Mouse (Mus musculus) layer of hippocampus, adult 8-10 months (tissue): ENCODE measurements around the gene Rcc1. TPM values are rescaled to one million over a fixed set of nuclear protein-coding genes. Genes with fewer than 3 reads are reported as not detected.

ENCODE experiments used
- DNase-seq, 2 experiments: peaks; one replicate each; pipeline ENCODE4 v3.0.0; 2022; ENCODE audit warnings: low spot score in 2 of 2
- total RNA-seq, 4 experiments: library from RNA; stranded (reverse); gene quantifications; 2 replicates each; pipeline ENCODE4 v1.2.4; 2022

Rcc1 gene
- total RNA-seq, 4 experiments from 2014 or later = 10.0 to 12.4 (median 11.0) TPM

- no peak for DNase-seq
Measured at GRCm38 (mm10) chr4:132356170-132356569, 2.8 kb upstream of the Rcc1 start.

GRCm38 (mm10) chr4:132355403-132355802 is 2.0 kb upstream of the Rcc1 start:
- no peak for DNase-seq

DNA sequence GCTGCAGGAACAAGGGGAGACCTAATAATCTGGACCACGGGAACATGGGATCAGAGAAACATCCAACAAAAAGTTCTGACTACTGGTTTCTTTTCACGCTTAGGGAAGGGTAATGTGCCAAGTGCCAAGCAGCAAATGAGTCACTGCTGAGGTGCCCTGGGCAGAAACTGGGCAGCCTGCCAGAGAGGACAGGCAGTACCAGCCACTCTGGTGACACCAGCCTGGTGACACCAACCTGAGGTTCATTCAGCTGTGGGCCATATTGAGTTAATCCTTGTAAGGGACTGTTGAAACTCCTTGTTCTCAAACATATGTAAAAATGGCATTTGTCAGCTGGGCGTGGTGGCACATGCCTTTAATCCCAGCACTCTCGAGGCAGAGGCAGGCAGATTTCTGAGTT is 1.2 kb upstream of the Rcc1 start:
- DNase-seq = no peak

- no peak for DNase-seq
Measured at GRCm38 (mm10) chr4:132352739-132353138, 666 bp downstream of the Rcc1 start.

- DNase-seq = no peak
Measured at GRCm38 (mm10) chr4:132351401-132351800, 2.0 kb downstream of the Rcc1 start.

DNA sequence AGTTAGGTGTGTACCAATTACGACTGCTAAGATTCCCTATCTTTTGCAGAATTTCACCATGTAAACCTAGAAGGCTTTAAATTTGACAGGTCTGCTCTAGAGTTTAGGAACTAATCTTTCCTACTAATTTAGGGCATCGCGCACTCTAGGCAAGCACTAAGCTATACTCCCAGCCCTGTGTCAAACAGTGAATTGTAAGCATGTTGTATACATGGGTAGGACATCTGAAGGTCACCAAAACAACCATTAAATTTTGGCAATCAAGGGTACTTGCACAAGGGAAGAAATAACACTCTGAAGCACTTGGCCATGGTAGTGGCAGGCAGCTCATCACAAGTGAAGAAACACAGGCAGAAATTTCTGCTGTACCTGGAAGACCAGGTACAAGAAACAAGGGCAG is 2.6 kb downstream of the Rcc1 start:
- no peak for DNase-seq

GRCm38 (mm10) chr4:132350123-132350740 is 3.2 kb downstream of the Rcc1 start:
- DNase-seq = no peak

- no peak for DNase-seq
Measured at GRCm38 (mm10) chr4:132349495-132350122, 3.8 kb downstream of the Rcc1 start.

DNA sequence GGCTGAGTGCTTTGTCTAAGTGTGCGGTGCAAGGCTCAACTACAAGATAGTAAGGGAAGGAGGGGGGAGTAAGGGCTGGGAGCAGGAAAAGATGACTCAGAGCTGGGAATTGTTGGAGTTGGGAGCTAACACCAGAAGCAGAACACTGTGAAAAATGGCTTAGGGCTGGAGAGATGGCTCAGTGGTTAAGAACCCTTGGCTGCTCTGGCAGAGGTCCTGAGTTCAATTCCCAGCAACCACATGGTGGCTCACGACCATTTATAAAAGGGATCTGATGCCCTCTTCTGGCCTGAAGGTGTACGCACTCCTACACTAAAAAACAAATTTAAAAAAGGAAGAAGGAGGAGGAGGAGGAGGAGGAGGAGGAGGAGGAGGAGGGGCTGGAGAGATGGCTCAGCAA is 6.7 kb downstream of the Rcc1 start:
- no peak for DNase-seq

- no peak for DNase-seq
Measured at GRCm38 (mm10) chr4:132346261-132346660, 7.1 kb downstream of the Rcc1 start.

DNA sequence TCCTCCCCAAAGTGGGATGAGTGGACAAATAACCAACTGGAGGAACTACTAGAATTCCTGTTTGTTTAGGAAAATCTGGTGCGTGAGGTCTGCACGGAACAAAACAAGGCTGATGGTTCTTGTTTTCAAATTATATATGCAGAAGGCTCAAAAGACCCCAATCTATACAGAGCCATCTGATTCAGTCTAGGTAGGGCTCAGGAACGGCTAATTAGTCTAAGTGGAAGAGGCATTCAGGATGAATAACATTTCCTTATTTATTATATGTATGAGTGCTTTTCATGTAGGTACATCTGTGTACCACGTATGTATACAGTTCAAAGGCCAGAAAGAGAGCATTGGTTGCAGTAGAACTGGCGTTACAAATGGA is 7.6 kb downstream of the Rcc1 start:
- no peak for DNase-seq

DNA sequence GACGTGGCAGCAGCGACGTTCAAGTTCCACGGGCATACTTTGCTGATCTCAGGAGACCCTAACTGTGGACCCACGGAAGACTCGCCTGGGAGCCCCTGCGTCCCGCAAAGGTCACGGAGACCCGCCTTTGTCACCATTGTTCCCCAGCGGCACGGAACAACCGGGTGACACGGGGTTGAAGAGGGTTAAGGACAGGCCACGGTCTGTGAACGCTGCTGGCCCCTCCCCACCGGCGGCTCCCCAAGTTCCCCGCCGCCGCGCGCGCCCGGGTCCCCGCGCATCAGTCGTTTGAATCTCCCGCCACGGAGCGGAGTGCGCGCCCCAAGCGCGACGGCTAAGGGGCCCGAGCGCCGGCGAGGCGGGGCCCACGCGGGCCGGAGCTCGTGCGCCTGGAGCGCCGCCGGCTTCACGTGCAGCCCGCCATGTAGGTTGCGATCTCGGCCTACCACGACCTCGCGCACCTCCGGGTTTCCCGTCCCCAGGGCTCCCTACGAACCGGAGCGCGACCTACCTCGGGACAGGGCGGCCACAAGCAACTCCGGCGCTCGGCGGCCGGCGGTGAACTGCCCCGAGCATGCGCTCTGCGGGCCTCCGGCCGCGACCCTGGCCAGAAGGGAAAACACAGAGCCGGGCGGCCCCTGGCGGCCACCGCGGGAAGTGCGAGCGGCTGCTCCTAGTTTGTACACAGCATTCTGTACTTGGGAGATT is 8.1 kb downstream of the Rcc1 start:
- peak; percentile 82 to 95 for DNase-seq

DNA sequence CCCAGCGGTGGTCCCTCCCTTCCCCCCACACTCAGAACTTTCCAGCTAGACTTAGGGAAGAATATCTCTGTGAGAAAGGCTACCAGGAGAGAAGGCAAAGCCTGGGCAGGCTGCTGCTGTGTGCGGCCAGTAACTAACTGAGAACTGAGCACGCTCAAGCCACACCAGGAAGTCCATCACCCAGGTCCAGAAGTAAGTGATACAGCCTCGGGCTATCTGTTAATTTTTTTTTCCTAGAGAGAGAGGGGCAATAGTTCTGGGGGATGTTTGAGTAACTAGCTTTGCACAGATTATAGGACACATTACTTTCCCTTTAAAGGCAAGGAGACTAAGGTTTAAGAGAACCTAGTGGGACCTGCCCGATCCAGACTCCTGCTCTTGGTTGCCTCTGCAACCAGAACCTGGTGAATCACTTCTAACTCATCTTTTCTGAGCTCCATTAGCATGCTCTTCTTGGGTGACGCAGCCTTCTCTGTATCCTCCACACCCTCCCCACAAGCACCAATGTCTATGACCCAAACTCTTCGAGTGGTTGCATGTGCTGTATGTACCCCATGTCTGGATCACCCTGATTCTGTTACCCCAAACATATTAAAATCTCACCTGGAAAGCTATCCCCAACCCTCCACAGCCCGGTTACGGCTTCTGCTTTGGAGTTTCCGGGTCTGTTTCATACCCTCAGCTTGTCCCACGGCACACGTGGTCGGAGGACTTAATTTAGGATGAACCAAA is 8.8 kb downstream of the Rcc1 start:
- DNase-seq = no peak

GRCm38 (mm10) chr4:132341451-132341850 is 12.0 kb downstream of the Rcc1 start:
- DNase-seq = no peak

- peak in 1 of 2 experiments; percentile 28 for DNase-seq
Measured at GRCm38 (mm10) chr4:132338943-132339342, 14.5 kb downstream of the Rcc1 start.

- no peak for DNase-seq
Measured at GRCm38 (mm10) chr4:132332880-132333279, 20.5 kb downstream of the Rcc1 start.

DNA sequence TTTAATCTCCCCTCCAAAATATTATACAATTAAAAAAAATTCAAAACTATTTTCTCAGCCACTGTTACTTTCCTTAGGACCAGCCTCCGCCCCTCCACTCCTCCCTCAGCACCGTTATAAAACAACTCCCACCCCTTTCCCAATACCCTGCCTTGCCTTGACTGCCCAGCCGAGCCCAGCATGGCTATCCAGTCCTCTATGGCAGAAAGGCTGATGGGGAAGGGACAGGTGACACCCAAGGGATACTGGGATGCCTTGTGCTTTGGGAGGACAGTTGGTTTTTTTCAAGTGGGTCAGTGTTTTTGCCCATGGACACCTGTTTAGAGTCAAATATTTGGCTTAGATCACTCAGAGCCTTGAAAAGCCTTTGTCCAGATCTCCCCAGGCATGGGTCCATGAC is 21.4 kb downstream of the Rcc1 start:
- no peak for DNase-seq

GRCm38 (mm10) chr4:132329835-132330354 is 23.5 kb downstream of the Rcc1 start:
- no peak for DNase-seq

DNA sequence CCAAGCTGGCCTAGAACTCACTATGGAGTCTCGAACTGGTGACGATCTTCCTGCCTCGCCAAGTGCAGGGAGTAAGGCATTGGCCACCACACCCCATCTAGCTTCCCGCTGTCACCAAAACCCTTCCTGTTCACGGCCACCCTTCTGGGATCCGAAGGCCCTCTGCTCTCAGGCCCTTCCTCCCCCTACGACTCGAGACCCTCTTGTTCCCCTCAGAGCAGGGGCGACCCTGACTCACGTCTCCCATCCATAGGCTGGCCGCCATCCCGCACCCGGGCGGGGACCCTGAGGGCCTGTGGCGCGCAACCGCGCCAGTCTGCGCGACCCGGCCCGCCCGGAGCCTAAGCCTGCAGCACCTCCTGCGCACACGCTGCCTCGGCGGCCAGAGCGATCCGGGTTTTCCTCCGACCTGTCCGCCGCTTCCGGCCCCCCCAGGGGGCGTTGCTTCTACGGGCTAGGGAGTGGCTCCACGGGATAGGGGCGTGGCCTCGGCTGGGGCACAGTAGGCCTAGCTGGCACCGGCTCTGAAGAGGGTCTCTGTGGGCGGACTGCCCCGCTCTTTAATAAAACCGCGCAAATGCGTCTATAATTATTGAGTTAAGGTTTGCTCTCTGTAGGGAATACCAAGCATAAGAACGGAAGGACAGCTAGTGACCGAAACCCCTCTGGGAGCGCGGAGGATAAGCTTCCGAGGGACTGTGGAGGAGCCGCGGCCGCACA is 24.1 kb downstream of the Rcc1 start, which contains the start of gene Trnau1ap:
Trnau1ap (minus strand) TSS at position 424 of the 720 bp plus-strand sequence.
- peak; percentile 62 to 73 for DNase-seq

- no peak for DNase-seq
Measured at GRCm38 (mm10) chr4:132328391-132328982, 24.9 kb downstream of the Rcc1 start.

- no peak for DNase-seq
Measured at GRCm38 (mm10) chr4:132326481-132326880, 26.9 kb downstream of the Rcc1 start.
